Mouse (Mus musculus): ENCODE data around the gene Creg2.
"Not testable (repeated sequence)": the region's sequence is repeated elsewhere in the genome, so short reads cannot be mapped to it uniquely, and the experiment has no call there.

The Creg2 gene

DNA sequence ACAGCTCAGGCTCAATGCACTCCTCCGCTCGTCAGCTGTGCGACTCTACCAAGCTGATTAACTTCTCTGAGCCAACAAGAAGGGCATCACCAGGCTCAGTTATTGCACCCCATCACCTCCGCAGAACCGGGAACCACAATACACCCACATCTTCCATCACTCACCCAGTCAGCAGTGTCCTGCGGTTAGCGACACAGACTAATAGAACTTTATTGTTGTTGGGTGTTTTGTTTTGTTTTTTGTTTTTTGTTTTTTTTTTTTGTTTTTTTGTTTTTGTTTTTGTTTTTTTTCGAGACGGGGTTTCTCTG lies at the start of gene Creg2:
Gene Creg2 (minus strand): TSS at position 234 of the 308 bp plus-strand sequence.
- no peak for DNase-seq

- peak; percentile 85 for DNase-seq
These were observed 49.5 kb upstream of the Creg2 start for GRCm38 (mm10) chr1:39700599-39701273.

DNA sequence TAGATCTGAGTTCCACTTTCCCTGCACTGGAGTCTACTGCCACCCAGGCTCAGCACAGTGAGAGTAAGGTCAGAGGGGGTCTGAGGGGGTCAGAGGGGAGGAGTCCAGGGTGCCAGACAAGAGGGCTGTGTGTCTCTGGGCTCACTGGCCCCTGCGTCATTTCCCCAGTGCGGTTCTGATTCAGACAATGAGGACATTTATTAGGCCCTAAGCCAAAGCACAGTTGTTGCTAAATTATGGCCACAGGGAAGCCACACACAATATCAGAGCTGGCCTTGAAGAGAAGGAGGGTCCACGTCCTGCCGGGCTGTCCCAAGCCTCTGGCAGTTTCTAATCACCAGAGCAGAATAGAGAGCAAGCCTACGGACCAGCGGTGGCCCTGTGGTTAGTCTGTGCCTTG lies 47.2 kb upstream of the Creg2 start:
- peak; percentile 96 for DNase-seq

- DNase-seq = no peak
These were observed 43.9 kb upstream of the Creg2 start for GRCm38 (mm10) chr1:39695198-39695597.

- no peak for DNase-seq
These were observed 43.5 kb upstream of the Creg2 start for GRCm38 (mm10) chr1:39694756-39695155.

- no peak for DNase-seq
These were observed 40.7 kb upstream of the Creg2 start for GRCm38 (mm10) chr1:39691974-39692373.

DNA sequence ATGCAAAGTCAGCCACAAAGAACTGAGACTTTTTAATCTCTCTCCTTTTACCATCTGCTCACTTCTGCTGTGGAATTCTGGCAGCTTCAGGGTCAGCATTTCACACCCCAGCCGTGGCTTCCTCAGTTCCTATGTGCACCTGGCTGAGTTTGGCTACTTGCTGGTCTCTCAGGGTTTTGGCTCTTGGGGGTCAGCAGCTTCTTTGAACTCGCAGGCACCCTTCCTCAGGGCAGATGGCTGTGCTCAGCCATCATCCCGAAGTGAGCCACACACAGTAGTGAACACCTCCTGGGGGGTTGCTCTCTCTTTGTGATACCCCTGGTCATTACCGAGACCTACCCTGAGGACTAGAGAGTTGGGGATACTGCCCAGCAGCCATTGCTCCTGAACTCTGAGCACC lies 39.8 kb upstream of the Creg2 start:
- no peak for DNase-seq

DNA sequence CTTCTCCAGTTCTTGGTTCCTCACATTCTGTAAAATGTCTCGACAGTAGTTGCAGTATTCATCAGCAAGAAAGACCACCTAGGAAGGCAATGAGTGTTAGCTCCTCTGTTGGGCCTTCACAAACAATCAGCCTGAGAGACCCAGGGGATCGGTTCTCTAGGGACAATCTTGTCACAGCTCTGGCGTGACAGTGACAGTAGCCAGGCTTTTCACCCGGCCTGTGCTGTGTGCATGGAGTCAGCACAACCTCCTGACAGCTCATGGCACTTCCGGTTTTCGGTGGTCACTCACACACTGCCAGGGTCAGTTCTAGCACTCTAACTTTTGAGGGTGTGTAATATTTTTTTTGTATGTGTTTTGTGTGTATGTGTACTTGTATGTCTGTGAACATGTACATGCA lies 37.3 kb upstream of the Creg2 start:
- DNase-seq = no peak

GRCm38 (mm10) chr1:39687279-39687678 lies 36.0 kb upstream of the Creg2 start:
- no peak for DNase-seq

GRCm38 (mm10) chr1:39685841-39686240 lies 34.6 kb upstream of the Creg2 start:
- DNase-seq = peak; percentile 98

DNA sequence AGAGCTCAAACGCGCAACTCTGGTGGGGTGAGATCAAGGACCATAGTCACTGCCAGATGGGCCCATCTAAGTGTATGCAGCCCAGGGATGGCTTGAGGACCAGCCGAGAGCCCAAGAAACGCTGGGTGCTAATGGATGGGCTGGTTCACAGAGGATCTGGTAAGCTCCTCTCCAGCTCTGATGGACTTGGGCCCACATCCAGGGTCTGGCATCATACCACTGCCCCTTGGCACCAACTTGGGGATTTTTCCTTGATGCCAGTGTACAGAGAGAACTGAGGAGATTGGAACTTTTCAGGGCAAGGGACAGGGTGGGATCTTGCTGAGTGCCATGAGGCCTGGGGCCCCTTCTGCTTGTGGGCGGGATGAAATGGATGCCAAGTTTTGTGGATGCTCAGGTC lies 30.4 kb upstream of the Creg2 start:
- DNase-seq = no peak

DNA sequence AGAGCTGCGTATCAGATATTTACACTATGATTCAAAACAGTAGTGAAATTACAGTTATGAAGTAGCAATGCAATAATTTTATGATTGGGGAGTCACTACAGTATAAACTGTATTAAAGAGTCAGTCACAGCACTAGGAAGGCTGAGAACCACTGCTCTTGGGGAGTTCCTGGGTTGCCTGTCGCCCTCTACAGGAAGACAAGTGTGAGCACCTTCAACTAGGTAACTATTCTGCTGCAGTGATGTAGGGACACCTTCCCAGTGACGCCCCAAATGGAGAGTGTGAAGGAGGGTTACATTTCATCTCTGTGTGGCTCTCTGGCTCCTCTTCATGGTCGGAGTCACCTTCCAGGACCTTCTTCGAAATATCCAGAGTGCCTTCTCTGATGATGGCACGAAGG lies 29.3 kb upstream of the Creg2 start:
- DNase-seq = peak; percentile 81

- peak; percentile 68 for DNase-seq
These were observed 27.6 kb upstream of the Creg2 start for GRCm38 (mm10) chr1:39678883-39679282.

GRCm38 (mm10) chr1:39676221-39676876 lies 25.1 kb upstream of the Creg2 start:
- DNase-seq = peak; percentile 89

DNA sequence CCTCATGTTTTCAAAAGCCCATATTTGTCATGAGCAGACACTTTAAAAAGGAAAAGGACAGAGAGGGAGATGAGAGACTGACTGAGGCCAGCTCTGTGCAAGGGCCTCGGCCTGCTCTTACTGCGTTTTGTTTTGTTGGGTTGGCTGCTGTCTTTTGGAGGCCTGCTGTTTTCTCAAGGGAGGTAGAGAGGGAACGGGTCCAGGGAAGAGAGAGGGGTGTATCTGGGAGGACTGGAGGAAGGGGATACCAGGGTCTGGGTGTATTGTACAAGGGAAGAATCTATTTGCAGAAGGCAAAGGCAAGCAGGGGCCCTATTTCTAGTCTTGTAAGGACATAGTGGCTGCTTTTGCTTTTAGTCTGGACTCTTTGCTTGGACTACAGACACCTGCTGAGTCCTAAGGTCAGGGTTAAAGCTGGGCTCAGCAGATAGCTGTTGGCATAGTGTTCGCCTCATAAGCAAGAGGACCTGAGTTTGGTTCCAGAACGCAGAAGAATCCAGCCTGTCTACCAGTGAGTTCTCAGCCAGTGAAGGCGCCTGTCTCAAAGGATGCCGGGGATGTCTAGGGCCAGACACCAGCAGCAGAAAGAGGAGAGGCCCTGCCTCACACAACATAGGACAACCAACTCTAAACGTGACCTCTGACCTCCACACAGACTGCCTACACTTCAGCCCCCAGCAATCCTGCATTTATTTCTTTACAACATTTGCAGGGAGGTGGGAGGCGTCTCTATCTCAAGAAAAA lies 21.3 kb upstream of the Creg2 start:
- DNase-seq = peak; percentile 89

DNA sequence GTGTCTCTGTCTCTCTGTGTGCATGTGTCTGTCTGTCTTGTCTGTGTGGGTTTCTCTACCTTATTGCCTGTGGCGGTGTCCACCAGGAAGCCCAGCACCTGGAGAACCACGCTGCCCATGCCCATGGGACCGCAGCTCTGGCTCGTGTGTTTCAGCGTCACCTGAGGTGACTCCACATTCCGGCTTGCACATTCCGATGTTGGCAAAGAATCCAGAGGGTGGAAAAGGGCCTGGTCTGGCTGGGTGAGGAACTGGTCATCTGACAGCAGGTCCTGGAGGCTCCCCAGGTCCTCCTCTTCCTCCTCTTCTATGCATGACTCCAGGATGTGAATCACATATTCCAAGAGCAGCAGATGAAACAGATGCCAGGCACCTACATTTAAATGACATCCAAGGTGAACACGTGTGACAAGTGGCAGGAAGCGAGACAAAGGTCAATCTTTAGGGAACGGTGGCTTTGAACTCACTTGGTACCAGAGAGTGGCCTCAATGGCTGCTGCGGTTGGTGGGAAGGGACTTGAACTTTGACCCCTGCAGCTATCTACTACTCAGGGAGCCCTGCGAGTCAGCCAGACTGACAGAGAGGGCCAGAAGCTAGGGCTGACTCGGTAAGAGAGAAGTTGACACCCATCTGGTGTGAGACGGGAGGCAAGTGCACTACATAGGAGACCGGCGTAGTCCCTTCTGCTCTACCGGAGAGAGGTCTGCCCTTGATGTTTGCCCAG lies 19.1 kb upstream of the Creg2 start:
- peak; percentile 91 for DNase-seq

GRCm38 (mm10) chr1:39666751-39667252 lies 15.5 kb upstream of the Creg2 start:
- peak; percentile 83 for DNase-seq

GRCm38 (mm10) chr1:39664039-39664625 lies 12.9 kb upstream of the Creg2 start:
- DNase-seq = peak; percentile 81

- DNase-seq = no peak
These were observed 11.8 kb upstream of the Creg2 start for GRCm38 (mm10) chr1:39663050-39663449.

GRCm38 (mm10) chr1:39656976-39657529 lies 5.8 kb upstream of the Creg2 start:
- DNase-seq = peak; percentile 21

DNA sequence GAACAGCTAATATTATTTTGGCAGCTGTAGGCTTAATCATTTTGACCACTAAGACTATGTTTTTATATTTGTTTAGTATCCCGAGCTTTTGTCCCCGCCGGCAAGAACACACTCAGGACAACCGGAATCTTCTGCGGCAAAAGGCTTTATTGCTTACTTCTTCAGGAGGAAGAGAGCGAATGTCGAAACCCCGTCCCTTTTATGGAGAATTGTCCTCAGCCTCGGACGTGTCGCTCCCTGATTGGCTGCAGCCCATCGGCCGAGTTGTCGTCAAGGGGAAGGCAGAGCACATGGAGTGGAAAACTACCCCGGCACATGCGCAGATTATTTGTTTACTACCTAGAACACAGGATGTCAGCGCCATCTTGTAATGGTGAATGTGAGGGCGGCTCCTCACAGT lies 3.6 kb upstream of the Creg2 start:
- DNase-seq = not testable (repeated sequence)

- DNase-seq = peak; percentile 64
These were observed 1.8 kb upstream of the Creg2 start for GRCm38 (mm10) chr1:39653028-39653427.

All from heart, adult 11 months (tissue).